Mouse (Mus musculus): ENCODE measurements around the gene Rbpj. TPM values are rescaled to one million over a fixed set of nuclear protein-coding genes. Genes with fewer than 3 reads are reported as not detected.

The Rbpj gene
- polyA plus RNA-seq, 1 experiment = not detected

DNA sequence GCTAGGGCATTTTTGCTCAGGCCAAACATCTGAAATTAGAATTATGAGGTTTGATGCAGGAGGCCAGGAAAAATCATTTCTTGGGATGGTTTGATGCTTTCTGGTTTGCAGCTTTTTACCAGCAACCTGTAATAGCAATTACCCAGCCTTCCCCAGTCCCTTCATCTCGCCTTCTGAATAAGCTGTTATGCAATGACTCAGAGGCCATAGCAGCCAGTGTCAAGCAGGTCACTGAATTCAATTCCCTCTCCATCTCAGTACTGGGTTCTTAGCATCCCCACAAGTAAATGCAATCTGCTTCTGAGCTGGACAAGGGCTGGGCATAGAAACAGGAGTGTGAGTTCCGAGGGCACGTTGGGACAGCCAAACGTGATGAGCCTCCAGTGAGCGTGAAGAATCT is 13.9 kb downstream of the Rbpj start:
- Histone ChIP-seq H3K4me1 (ENCODE audit: control insufficient read depth, insufficient read depth, low read length) (no peaks in the 10 kb centered on the region), H3K27ac (ENCODE audit: insufficient read depth, low read depth, low read length) (no peak overlapping the region), H3K4me3 (ENCODE audit: insufficient read depth, low read depth, low read length) (no peak overlapping the region)
- TF ChIP-seq POLR2A (IDR thresholded peaks at IDR 0.05; ENCODE audit: insufficient read depth, low read depth, low read length) = no peak
- 79% methylated on average over 5 of the region's 5 CpGs for WGBS

GRCm38 (mm10) chr5:53481021-53481420 is 15.1 kb downstream of the Rbpj start:
- 91% methylated on average over 2 of the region's 2 CpGs for WGBS
- TF ChIP-seq POLR2A (IDR thresholded peaks at IDR 0.05; ENCODE audit: insufficient read depth, low read depth, low read length) = no peak
- TF ChIP-seq CTCF (IDR thresholded peaks at IDR 0.05; ENCODE audit: insufficient read depth, low read depth, low read length) = no peak
- H3K4me3 ChIP-seq (ENCODE audit: insufficient read depth, low read depth, low read length) = no peak overlapping the region

GRCm38 (mm10) chr5:53485069-53485628 is 19.2 kb downstream of the Rbpj start:
- H3K4me3 ChIP-seq (ENCODE audit: insufficient read depth, low read depth, low read length) = no peak overlapping the region
- 92% methylated on average over 6 of the region's 6 CpGs for WGBS
- H3K27ac ChIP-seq (ENCODE audit: insufficient read depth, low read depth, low read length) = no peak overlapping the region
- TF ChIP-seq POLR2A (IDR thresholded peaks at IDR 0.05; ENCODE audit: insufficient read depth, low read depth, low read length) (no peak), CTCF (IDR thresholded peaks at IDR 0.05; ENCODE audit: insufficient read depth, low read depth, low read length) (no peak)
- H3K4me1 ChIP-seq (ENCODE audit: control insufficient read depth, insufficient read depth, low read length) = no peaks in the 10 kb centered on the region

More at GRCm38 (mm10) chr5:53481021-53481420, 15.1 kb downstream of the Rbpj start:
- Histone ChIP-seq H3K4me1 (ENCODE audit: control insufficient read depth, insufficient read depth, low read length) (no peaks in the 10 kb centered on the region), H3K27ac (ENCODE audit: insufficient read depth, low read depth, low read length) (no peak overlapping the region)

- TF ChIP-seq POLR2A (IDR thresholded peaks at IDR 0.05; ENCODE audit: insufficient read depth, low read depth, low read length) = no peak
- no peak for TF ChIP-seq CTCF (IDR thresholded peaks at IDR 0.05; ENCODE audit: insufficient read depth, low read depth, low read length)
- 76% methylated on average over 9 of the region's 9 CpGs for WGBS
- H3K4me1 ChIP-seq (ENCODE audit: control insufficient read depth, insufficient read depth, low read length) = 0 out of 2 replicates have a peak, but pooled peaks cover 3% of the 10 kb centered on the region
- H3K27ac ChIP-seq (ENCODE audit: insufficient read depth, low read depth, low read length) = no peak overlapping the region
- H3K4me3 ChIP-seq (ENCODE audit: insufficient read depth, low read depth, low read length) = no peak overlapping the region
These were observed 20.1 kb downstream of the Rbpj start for GRCm38 (mm10) chr5:53485934-53486475.

DNA sequence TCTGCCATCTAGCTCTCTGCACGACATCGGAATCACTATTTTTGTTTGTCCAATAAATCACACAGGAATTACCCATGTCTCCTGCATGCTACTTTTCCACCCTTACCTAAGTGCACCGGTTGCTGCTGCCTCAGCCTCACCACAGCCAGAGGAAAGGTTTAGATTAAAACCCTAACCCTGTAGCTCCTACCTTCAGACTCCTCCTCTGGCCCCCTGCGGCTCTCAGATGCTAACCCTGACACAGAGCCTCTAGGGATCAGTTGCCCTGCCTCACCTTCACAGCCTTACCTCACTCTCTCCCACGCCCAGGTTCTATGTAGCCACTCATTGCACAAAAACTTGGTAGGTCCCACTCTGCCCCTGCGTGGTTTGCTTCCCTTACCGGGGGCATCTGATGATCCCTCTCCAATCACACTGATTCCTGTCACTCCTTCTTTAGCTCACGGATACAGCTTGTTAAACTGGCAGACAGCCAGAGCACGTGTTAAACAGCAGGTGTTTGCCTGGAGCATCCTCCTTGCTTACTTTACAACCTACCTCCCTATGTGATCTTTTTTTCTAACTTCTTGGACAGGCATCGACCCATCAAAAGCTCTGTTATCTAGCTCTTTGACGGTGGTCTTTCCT is 21.1 kb downstream of the Rbpj start:
- H3K27ac ChIP-seq (ENCODE audit: insufficient read depth, low read depth, low read length) = no peak overlapping the region
- 66% methylated on average over 11 of the region's 11 CpGs for WGBS
- no peak overlapping the region for H3K4me3 ChIP-seq (ENCODE audit: insufficient read depth, low read depth, low read length)
- TF ChIP-seq CTCF (IDR thresholded peaks at IDR 0.05; ENCODE audit: insufficient read depth, low read depth, low read length) (no peak), POLR2A (IDR thresholded peaks at IDR 0.05; ENCODE audit: insufficient read depth, low read depth, low read length) (no peak)
- H3K4me1 ChIP-seq (ENCODE audit: control insufficient read depth, insufficient read depth, low read length) = 0 out of 2 replicates have a peak, but pooled peaks cover 3% of the 10 kb centered on the region

DNA sequence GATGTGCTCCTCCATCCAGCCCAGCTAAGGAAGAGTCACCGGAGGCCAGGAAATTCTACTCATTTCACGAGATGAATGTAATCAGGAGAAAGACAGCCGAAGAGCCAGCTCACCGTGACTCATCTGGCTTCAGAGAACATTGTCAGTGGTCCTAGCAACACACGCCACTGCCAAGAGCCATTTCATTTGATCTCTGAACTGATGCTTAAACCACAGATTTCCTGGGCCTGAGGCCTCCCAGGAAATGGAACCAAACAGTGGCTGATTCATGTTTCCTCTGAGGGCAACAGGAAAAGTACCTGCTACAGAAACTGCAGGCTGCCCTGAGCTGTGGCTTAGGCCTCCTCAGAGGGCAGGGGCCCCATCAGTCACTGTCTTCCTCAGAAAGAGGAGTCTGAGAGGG is 24.7 kb downstream of the Rbpj start:
- Histone ChIP-seq H3K4me1 (ENCODE audit: control insufficient read depth, insufficient read depth, low read length) (0 out of 2 replicates have a peak, but pooled peaks cover 3% of the 10 kb centered on the region), H3K4me3 (ENCODE audit: insufficient read depth, low read depth, low read length) (no peak overlapping the region), H3K27ac (ENCODE audit: insufficient read depth, low read depth, low read length) (no peak overlapping the region)
- WGBS = 66% methylated on average over 5 of the region's 5 CpGs
- TF ChIP-seq CTCF (IDR thresholded peaks at IDR 0.05; ENCODE audit: insufficient read depth, low read depth, low read length) (no peak), POLR2A (IDR thresholded peaks at IDR 0.05; ENCODE audit: insufficient read depth, low read depth, low read length) (no peak)

DNA sequence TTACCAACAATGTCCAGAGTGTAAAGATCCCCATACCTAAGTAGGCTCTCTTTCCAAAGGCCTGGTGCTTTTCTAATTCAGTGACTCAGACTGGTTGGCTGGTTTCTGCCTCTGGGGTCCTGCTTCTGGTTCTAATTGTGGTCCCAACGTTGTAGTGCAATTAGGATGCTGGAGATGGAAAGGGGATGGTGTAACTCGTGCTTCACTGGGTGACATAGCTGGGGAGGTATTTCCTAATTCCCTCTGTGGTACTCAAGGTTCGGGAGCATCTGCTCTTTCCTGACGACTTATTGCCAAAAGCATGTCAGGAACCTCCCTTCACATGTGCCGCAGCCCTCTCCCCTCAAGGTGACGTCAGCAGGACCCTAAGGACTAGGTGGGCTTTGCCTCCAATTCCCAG is 27.8 kb downstream of the Rbpj start:
- Histone ChIP-seq H3K27ac (ENCODE audit: insufficient read depth, low read depth, low read length) (no peak overlapping the region), H3K4me3 (ENCODE audit: insufficient read depth, low read depth, low read length) (no peak overlapping the region), H3K4me1 (ENCODE audit: control insufficient read depth, insufficient read depth, low read length) (0 out of 2 replicates have a peak, but pooled peaks cover 3% of the 10 kb centered on the region)
- WGBS = 84% methylated on average over 6 of the region's 6 CpGs
- TF ChIP-seq POLR2A (IDR thresholded peaks at IDR 0.05; ENCODE audit: insufficient read depth, low read depth, low read length) (no peak), CTCF (IDR thresholded peaks at IDR 0.05; ENCODE audit: insufficient read depth, low read depth, low read length) (no peak)

DNA sequence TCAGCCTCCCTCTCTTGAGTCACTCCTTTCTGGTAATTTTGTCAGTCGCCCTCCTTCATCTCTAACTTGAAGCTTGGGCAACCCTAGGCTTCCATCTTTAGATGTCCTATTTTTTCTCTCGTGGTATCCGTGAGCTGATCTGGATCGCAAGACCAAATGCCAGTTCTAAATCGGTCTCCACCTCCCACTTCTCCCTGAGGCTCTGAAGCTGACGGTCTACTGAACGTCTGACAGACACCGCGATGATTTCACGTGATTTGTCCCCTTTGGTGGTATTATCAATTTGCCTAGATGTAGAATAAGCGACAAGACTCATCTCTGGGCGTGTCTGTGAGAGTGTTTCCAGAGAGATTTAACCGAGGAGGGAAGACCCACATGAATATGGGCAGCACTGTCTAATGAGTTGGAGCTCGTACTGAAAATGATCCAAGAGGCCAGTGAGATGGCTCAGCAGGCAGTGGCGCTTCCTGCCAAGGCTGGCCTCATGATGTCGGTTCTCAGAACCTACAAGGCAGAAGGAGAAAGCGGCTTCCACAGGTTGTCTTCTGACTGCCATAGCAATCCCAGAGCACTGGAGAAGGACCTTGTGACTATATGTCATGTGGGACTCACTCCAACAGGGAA is 28.7 kb downstream of the Rbpj start:
- 0 out of 2 replicates have a peak, but pooled peaks cover 3% of the 10 kb centered on the region for H3K4me1 ChIP-seq (ENCODE audit: control insufficient read depth, insufficient read depth, low read length)
- H3K4me3 ChIP-seq (ENCODE audit: insufficient read depth, low read depth, low read length) = no peak overlapping the region
- TF ChIP-seq CTCF (IDR thresholded peaks at IDR 0.05; ENCODE audit: insufficient read depth, low read depth, low read length) (no peak), POLR2A (IDR thresholded peaks at IDR 0.05; ENCODE audit: insufficient read depth, low read depth, low read length) (no peak)
- 84% methylated on average over 17 of the region's 17 CpGs for WGBS
- H3K27ac ChIP-seq (ENCODE audit: insufficient read depth, low read depth, low read length) = no peak overlapping the region

Data from olfactory bulb, adult 2 months (tissue).